Mouse (Mus musculus): ENCODE measurements around the gene C530008M17Rik.

DNA sequence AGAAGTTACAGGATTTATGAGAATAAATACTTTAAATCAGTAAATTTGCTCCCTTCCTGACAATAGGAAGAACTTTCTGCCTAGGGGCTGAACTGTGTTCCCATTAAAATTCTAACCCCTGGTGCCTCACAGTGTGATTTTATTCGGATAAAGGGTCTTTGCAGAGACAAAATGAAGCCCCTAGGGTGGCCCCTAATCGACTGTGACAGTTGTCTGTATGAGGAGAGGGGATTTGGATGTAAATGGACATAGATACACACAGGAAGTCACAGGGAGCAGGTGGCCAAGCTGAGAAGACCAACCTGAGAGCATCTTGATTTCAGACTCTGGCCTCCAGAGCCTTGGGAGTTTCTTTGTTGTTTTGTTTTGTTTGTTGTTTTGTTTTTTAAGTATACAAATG, 41.9 kb downstream of the C530008M17Rik start:
- TF ChIP-seq CTCF (IDR thresholded peaks at IDR 0.05; ENCODE audit: borderline replicate concordance, insufficient read depth, low read depth, low read length) (no peak), POLR2A (IDR thresholded peaks at IDR 0.05; ENCODE audit: borderline replicate concordance, insufficient read depth, low read length) (no peak)

All from cerebellum, adult 2 months (tissue).